Mouse (Mus musculus) intestine, embryonic 14.5 days (tissue): ENCODE results near the gene Zbtb2. TPM values are rescaled to one million over a fixed set of nuclear protein-coding genes. Genes with fewer than 3 reads are reported as not detected.
A peak's percentile ranks its signal among the peaks of the same experiment; 100 is the strongest.
"Not testable (repeated sequence)": the region's sequence is repeated elsewhere in the genome, so short reads cannot be mapped to it uniquely, and the experiment has no call there.

ENCODE experiments used
- ATAC-seq: fragments of 200-750 bp; cut with Nextera tagmentation; replicated peaks from 2 replicates; pipeline ENCODE4 v1.8.0; 2017; ENCODE audit warnings: low read depth, moderate number of reproducible peaks, moderate TSS enrichment, moderate library complexity; ENCODE audit not compliant: low FRiP score, low TSS enrichment
- DNase-seq: peaks from one replicate; pipeline ENCODE4 v3.0.0-alpha.2; 2018; ENCODE audit warnings: low spot score
- H3K27ac ChIP-seq: fragments of 300-500 bp; sonication (generic); 2 replicates; pipeline ENCODE4 v1.5.1; 2014; ENCODE audit warnings: low read depth, mild to moderate bottlenecking, control low read depth
- H3K27me3 ChIP-seq: fragments of 300-500 bp; sonication (generic); replicated peaks from 2 replicates; pipeline ENCODE4 v1.6.1; 2014; ENCODE audit warnings: low read length, control low read depth; ENCODE audit not compliant: control insufficient read depth, insufficient read depth
- H3K36me3 ChIP-seq: fragments of 300-500 bp; sonication (generic); 2 replicates; pipeline ENCODE4 v1.6.1; 2014; ENCODE audit warnings: low read length, control low read depth; ENCODE audit not compliant: control insufficient read depth, insufficient read depth
- H3K4me1 ChIP-seq: fragments of 300-500 bp; sonication (generic); replicated peaks from 2 replicates; pipeline ENCODE4 v1.6.1; 2014; ENCODE audit warnings: low read length, control low read depth, mixed read lengths; ENCODE audit not compliant: control insufficient read depth, insufficient read depth
- H3K4me2 ChIP-seq: fragments of 300-500 bp; sonication (generic); 2 replicates; pipeline ENCODE4 v1.6.1; 2014; ENCODE audit warnings: low read length
- H3K4me3 ChIP-seq: fragments of 300-500 bp; sonication (generic); 2 replicates; pipeline ENCODE4 v1.5.1; 2014; ENCODE audit warnings: low read depth, low read length, control low read depth, mixed read lengths
- H3K9ac ChIP-seq: fragments of 300-500 bp; sonication (generic); 2 replicates; pipeline ENCODE4 v1.6.1; 2014; ENCODE audit warnings: mild to moderate bottlenecking, low read length
- H3K9me3 ChIP-seq: fragments of 300-500 bp; sonication (generic); 2 replicates; pipeline ENCODE4 v1.6.1; 2016; ENCODE audit warnings: low read length, control low read depth; ENCODE audit not compliant: control insufficient read depth
- WGBS: fragments of 180-500 bp; shearing (Covaris S2); extraction: QIAGEN DNeasy Blood & Tissue Kit; methylation state at CpG from one replicate; pipeline ENCODE4 v1.1.7; 2014; 5-methylcytosine and 5-hydroxymethylcytosine counted together
- polyA plus RNA-seq: library from polyadenylated mRNA; unstranded; fragments of >200 nt; fragmentation: Nextera tagmentation; extraction: Ambion mirVana; gene quantifications from 2 replicates; pipeline ENCODE4 v1.2.1, GENCODE M21; 2014

The Zbtb2 gene
- 13.0 and 14.4 TPM in 2 replicates for polyA plus RNA-seq

DNA sequence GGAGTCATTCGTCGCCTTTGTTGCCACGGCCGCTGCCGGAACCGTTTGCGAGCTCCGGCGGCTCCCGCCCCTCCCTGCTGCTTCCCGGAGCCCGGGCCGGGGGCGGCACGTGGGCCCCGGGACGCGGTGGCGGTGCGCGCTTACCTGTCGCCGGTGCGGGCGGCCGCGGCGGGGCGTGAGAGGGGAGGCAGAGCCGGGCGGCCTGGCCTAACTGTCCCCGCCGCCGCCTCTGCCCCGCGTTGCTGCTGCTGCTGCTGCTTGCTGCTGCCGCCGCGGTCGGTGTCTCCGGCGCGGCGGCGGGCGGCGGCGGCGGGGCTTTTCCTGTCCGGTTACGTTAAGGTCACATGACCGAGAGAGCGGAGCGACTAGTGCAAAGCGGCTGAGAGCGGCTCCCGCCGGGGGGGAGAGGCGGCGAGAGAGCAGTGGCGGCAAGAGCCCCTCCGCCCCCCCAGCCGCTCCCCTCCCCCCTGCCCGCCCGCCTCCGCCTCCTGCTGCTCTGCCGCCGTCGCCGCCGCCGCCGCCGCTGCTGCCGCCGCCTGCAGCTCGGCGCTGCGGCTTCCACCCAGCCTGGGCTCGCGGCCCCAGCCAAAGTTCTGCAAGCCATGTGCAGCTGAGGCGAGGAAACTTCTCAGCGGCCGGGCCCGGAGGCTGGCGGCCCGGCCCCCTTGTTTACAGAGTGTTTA lies at the start of gene Zbtb2:
TSS of gene Zbtb2 (minus strand) at position 408 of the 683 bp plus-strand sequence.
- 0 out of 2 replicates have a peak, but pooled peaks have one; percentile 11 for ATAC-seq

DNA sequence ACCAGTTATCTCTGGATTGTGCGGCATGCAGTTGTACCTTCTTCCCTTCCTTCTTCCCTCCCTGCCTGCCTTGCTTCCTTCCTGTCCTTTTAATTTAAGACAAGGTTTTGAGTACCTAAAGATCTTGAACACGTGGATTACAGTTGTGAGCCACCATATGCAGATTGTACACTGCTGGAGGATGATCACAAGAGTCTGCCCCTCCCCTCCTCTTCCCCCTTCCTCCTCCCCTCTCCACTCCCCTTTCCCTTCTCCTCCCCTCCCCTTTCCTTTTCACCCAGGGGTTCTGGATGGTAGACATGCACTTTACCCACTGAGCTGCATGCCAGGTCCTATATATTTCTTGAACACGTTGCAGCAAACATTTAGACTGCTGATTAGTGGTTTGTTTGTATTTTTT lies 47.5 kb upstream of the Zbtb2 start:
- no peak overlapping the region for H3K4me3 ChIP-seq
- DNase-seq (no peak), ATAC-seq (no peak)
- no peak overlapping the region for H3K27ac ChIP-seq
- H3K9ac ChIP-seq = no peak overlapping the region
- H3K9me3 ChIP-seq = no peaks in the 10 kb centered on the region
- H3K27me3 ChIP-seq = no peaks in the 10 kb centered on the region
- peaks cover 36% of the 10 kb centered on the region for H3K36me3 ChIP-seq
- WGBS = 76% methylated on average over 3 of the region's 3 CpGs
- no peak overlapping the region for H3K4me2 ChIP-seq
- peaks cover 8% of the 10 kb centered on the region; the same call in 1 of the 2 replicates for H3K4me1 ChIP-seq

More for the DNA sequence above, at the start of gene Zbtb2:
- peak within 1 kb of the TSS; percentile 95 for H3K4me3 ChIP-seq
- peak within 1 kb of the TSS; percentile 98 for H3K9ac ChIP-seq
- peak; percentile 82 for DNase-seq
- H3K9me3 ChIP-seq = no peaks in the 10 kb centered on the region
- H3K27ac ChIP-seq = peak within 1 kb of the TSS; percentile 98
- WGBS = 1% methylated on average over 34 of the region's 87 CpGs
- peaks cover 32% of the 10 kb centered on the region for H3K4me1 ChIP-seq
- no peaks in the 10 kb centered on the region for H3K27me3 ChIP-seq
- H3K36me3 ChIP-seq = peaks cover 4% of the 10 kb centered on the region
- H3K4me2 ChIP-seq = peak within 1 kb of the TSS; percentile 95

DNA sequence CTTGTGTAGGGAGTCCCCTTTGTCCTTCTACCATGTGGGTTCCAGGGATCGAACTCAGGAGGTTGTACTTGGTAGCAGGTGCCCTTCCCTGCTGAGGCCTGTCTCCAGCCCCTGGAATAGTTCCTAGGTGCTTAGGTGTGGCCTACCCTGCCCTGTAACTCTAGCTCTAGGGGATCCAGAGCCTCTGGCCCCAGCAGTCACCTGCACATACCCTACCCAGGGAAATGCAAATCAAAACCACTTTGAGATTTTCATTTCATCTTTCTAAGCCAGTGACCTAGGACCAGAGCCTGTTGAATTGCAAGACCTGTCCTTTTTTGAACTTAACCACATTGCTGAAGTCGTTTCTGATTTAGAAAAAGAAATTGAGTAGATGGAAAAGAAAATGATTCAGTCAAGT lies 46.0 kb upstream of the Zbtb2 start:
- H3K4me1 ChIP-seq, H3K9me3 ChIP-seq, DNase-seq, H3K4me3 ChIP-seq, ATAC-seq, H3K27ac ChIP-seq, H3K27me3 ChIP-seq, H3K9ac ChIP-seq: not testable (repeated sequence)
- peak overlapping the region; percentile 55; the same call in 1 of the 2 replicates for H3K4me2 ChIP-seq
- 91% methylated on average over 2 of the region's 2 CpGs for WGBS
- H3K36me3 ChIP-seq = peaks cover 20% of the 10 kb centered on the region

DNA sequence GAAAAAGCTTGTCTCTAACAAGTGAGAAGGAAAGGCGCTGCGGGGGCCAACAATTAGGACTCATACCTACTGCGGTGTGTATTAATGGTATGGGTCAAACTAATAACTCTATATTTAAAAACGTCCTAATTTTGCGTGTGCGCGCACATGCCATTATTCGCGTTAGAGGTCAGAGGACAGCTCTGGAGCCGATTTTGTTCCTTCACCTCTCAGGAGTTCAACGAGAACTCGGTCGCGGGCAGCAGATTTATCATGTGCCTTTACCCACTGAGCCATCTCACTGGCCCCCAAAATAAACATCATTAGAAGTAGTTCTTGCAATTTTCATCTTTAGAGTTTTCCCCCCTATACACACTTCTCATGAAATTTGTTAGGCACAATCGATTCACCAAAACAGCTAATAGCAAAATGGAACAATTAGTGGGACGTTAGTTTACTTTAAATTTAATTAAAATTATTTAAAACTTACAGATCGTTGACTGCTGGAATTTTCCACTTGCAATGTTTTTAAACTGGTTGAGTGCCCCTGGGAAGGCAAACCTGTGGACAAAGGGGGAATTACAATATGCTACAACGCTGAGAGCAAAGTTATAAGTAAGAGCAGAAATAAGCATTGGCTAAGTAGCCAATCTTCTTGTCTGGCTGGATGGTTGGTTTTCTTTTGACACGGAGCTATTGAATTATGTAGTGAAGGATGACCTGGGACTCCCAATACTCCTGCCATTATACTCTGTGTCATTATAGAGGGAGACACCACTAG lies 45.3 kb upstream of the Zbtb2 start:
- H3K27me3 ChIP-seq = no peaks in the 10 kb centered on the region
- DNase-seq = no peak
- peak overlapping the region; percentile 81 for H3K4me3 ChIP-seq
- ATAC-seq = peak; percentile 13; the same call in 1 of the 2 replicates
- peak overlapping the region; percentile 85 for H3K27ac ChIP-seq
- H3K36me3 ChIP-seq = peaks cover 18% of the 10 kb centered on the region
- H3K9me3 ChIP-seq = no peaks in the 10 kb centered on the region
- peak overlapping the region; percentile 83 for H3K9ac ChIP-seq
- H3K4me1 ChIP-seq = peaks cover 8% of the 10 kb centered on the region; the same call in 1 of the 2 replicates
- 7% methylated on average over 19 of the region's 19 CpGs for WGBS
- H3K4me2 ChIP-seq = peak overlapping the region; percentile 55

DNA sequence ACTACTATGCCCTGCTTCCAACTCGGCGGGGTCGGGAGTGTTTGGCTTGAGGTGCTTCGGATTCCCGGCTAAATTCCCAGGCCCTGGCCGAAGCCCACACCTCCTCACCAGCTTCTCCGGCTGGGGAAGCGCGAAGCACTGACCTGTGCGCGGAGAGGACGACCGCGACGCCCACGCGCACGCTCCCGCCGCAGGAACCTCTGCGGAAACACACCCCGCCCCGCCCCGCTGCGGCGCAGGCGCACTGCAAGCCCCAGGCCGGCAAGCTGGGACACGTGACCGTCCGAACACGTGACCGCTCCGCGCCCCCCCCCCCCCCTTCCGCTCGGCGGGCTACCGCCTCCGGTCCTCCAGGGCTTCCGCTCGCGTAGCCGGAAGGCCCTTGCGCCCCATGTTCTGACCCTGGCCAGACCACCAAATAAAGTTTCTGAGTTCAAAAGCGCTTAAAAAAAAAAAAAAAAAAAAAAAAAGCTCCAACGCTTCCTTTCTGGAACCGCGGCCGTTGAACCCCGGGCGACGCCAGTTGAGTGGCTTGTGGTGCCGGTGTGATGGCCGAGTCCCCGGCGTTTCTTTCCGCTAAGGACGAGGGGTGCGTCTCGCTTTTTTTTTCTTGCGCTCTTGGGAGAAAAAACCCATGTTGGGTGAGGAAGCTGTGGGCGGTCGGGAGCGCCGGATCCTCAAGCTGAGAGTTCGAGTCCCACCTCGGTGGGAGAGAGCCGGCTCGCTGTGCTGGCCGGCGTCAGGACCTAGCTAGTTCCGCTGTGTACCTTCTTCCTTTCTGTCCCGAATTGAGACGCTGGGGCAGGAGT lies 44.4 kb upstream of the Zbtb2 start, which contains the start of the genes Rmnd1 and Armt1:
TSS of gene Rmnd1 (minus strand) at position 266 of the 809 bp plus-strand sequence.
TSS of gene Armt1 (plus strand) at position 345 of the 809 bp plus-strand sequence.
- peak; percentile 96 for ATAC-seq
- under 1% methylated on average over 62 of the region's 75 CpGs for WGBS
- H3K9me3 ChIP-seq = no peaks in the 10 kb centered on the region
- H3K36me3 ChIP-seq = peaks cover 20% of the 10 kb centered on the region
- H3K27ac ChIP-seq = peak within 1 kb of the TSS; percentile 85
- H3K4me2 ChIP-seq = peak within 1 kb of the TSS; percentile 88
- peaks cover 8% of the 10 kb centered on the region; the same call in 1 of the 2 replicates for H3K4me1 ChIP-seq
- H3K27me3 ChIP-seq = no peaks in the 10 kb centered on the region
- H3K4me3 ChIP-seq = peak within 1 kb of the TSS; percentile 81
- DNase-seq = peak; percentile 96
- H3K9ac ChIP-seq = peak within 1 kb of the TSS; percentile 83

DNA sequence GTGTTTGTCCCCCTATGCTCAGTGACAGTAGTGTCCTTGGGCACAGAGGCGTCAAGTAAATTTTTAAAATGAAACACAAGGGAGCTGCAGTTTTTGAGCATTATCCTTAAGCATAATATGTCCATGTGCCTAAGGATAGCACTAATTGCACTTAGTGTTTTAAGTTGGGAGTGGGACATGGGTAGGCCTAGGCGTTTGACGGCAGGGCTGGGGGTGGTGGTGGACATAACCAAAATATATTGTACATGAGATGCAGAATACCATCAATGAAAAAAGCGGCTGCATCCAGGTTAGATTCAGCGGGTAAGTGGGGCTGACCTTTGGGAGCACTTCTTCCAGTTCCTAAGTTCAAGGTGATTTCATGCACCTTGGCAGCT lies 43.8 kb upstream of the Zbtb2 start:
- no peaks in the 10 kb centered on the region for H3K27me3 ChIP-seq
- no peaks in the 10 kb centered on the region for H3K9me3 ChIP-seq
- peak overlapping the region; percentile 81 for H3K4me3 ChIP-seq
- DNase-seq = no peak
- peaks cover 24% of the 10 kb centered on the region for H3K36me3 ChIP-seq
- H3K4me1 ChIP-seq = peaks cover 8% of the 10 kb centered on the region; the same call in 1 of the 2 replicates
- H3K9ac ChIP-seq = peak overlapping the region; percentile 78
- peak overlapping the region; percentile 88 for H3K4me2 ChIP-seq
- peak; percentile 24 for ATAC-seq
- 11% methylated on average over 5 of the region's 5 CpGs for WGBS
- H3K27ac ChIP-seq = peak overlapping the region; percentile 47; the same call in 1 of the 2 replicates

DNA sequence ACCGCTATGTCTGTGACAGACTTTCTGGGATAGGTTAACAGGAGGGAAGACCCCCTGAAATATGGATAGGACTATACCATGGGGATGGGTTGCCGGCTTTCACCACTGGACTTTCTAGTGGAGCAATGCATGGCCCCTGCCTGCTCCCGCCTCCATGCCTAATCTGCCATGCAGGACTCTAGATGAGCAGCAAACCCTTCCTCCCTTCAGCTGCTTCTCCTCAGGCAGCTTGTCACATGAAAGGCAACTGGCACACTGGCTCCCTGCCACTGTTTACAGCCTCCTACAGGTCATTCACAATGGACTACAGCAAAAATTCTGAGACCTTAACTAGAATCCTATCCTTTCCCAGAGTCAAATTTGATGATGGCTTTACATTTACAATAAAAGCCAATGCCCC lies 42.9 kb upstream of the Zbtb2 start:
- Histone ChIP-seq H3K4me2 (peak overlapping the region; percentile 88), H3K9me3 (no peaks in the 10 kb centered on the region), H3K4me1 (peaks cover 8% of the 10 kb centered on the region; the same call in 1 of the 2 replicates), H3K36me3 (peaks cover 29% of the 10 kb centered on the region), H3K27ac (no peak overlapping the region), H3K9ac (no peak overlapping the region), H3K4me3 (no peak overlapping the region; the same call in 1 of the 2 replicates), H3K27me3 (no peaks in the 10 kb centered on the region)
- 96% methylated on average over 3 of the region's 3 CpGs for whole genome bisulfite sequencing
- DNase-seq (no peak), ATAC-seq (no peak)

DNA sequence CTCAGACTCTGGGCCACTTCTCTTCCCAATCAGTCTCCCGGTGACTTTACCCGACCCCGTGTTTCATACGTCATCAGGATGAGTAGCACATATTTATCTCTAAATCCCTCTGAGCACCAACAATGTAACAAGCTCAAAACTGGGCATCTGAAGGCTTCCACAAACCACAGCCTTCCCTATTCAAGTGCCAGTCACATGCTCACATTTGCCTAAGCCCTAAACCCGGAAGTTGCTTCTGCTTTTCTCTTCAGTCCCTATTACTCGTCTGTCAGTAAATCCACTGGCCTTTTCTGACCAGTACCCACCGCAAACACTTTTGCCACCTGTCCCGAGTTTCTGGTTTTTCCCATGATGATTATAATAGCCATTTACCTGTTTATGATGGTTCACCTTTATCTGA lies 42.5 kb upstream of the Zbtb2 start:
- H3K27ac ChIP-seq = no peak overlapping the region
- peaks cover 29% of the 10 kb centered on the region for H3K36me3 ChIP-seq
- no peak overlapping the region for H3K4me3 ChIP-seq
- no peak overlapping the region for H3K9ac ChIP-seq
- ATAC-seq (no peak), DNase-seq (no peak)
- H3K4me2 ChIP-seq = no peak overlapping the region
- WGBS = 85% methylated on average over 8 of the region's 8 CpGs
- no peaks in the 10 kb centered on the region for H3K9me3 ChIP-seq
- H3K27me3 ChIP-seq = no peaks in the 10 kb centered on the region
- peaks cover 8% of the 10 kb centered on the region; the same call in 1 of the 2 replicates for H3K4me1 ChIP-seq
